Mouse (Mus musculus): ENCODE data around the gene Btbd35f12. TPM values are rescaled to one million over a fixed set of nuclear protein-coding genes. Genes with fewer than 3 reads are reported as not detected.
"Not testable (repeated sequence)": the region's sequence is repeated elsewhere in the genome, so short reads cannot be mapped to it uniquely, and the experiment has no call there.

Gene Btbd35f12
- total RNA-seq (2015) (not detected in 2 replicates), total RNA-seq (2017) (not detected in 2 replicates)

DNA sequence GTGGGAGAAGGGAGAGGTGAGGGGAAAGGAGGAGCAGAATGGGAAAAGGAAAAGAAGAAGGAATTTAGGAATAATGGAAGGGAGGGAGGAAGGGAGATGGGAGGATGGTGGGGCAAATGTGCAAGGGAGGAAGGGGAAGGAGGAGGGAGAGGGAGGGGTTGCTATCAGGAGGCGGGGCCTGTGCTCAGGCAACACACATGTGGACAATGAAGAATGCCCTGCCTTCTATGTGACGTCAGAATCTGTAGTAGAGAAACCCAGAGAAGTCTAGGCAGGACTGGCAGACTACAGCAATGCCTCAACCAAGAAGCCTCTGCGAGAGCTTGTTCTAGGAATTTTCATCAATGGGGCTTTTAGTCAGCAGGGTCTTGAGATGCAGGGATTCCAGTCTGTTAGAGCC, at the start of gene Btbd35f12:
Btbd35f12 (plus strand) TSS at position 301 of the 400 bp plus-strand sequence.
- not testable (repeated sequence) for ATAC-seq (ENCODE audit: poor library complexity, severe bottlenecking)

GRCm38 (mm10) chrX:33353254-33353653, 40.1 kb downstream of the Btbd35f12 start:
- not testable (repeated sequence) for ATAC-seq (ENCODE audit: poor library complexity, severe bottlenecking)

Other genes starting within 250 kb of the Btbd35f12 start
- gene Spin2-ps6, start 78.5 kb upstream of the Btbd35f12 start, total RNA-seq (2015), result not detected in 2 replicates
- not detected in 2 replicates for gene Spin2-ps6, start 78.5 kb upstream of the Btbd35f12 start, total RNA-seq (2017)